Mouse (Mus musculus) fibroblast of lung, adult 2 months (primary cell): ENCODE results near the gene Osbpl11.
"Not testable (repeated sequence)": the region's sequence is repeated elsewhere in the genome, so short reads cannot be mapped to it uniquely, and the experiment has no call there.

ENCODE experiments used
- DNase-seq: peaks from one replicate; pipeline ENCODE4 v3.0.0-alpha.2; 2011; ENCODE audit warnings: low read depth

Gene Osbpl11

GRCm38 (mm10) chr16:33177722-33178121, 7.1 kb upstream of the Osbpl11 start:
- DNase-seq = no peak

DNA sequence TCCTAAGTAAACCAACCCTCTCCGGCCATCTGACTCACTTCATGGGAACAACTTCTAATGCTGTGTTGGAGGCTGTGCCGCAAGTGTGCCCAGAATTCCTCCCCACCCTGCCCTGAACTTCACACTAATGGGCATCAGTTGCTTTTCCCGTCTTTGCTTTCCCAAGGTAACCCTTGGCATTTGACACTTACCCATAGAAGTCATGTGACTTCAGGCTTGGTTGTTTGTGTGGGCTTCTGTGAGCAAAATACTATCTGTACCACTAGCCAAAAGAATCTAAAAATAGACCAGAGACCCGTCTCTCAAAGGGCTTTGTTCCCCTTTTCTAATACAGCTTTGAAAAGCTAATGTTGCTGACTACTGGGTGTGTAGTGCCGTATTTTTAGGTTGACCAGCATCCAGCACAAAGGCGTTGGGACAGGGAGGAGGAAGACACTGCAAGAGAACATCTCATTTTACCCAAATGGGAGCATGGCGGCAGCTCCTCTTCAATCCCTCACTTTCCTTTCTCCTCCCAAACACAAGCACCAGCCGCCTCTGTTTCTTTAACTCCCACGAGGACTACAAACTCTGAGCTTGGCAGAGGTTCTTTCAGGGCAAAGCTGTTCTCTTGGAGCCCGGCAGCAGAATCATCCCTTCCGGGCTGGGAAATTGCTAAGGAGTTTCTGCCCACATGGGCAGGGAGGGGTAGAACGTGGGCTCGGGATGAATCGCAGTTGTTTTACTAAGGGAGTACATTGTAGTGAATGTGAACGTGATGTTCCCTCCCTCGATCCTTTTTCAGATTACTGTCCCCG, 6.4 kb upstream of the Osbpl11 start:
- peak; percentile 73 for DNase-seq

DNA sequence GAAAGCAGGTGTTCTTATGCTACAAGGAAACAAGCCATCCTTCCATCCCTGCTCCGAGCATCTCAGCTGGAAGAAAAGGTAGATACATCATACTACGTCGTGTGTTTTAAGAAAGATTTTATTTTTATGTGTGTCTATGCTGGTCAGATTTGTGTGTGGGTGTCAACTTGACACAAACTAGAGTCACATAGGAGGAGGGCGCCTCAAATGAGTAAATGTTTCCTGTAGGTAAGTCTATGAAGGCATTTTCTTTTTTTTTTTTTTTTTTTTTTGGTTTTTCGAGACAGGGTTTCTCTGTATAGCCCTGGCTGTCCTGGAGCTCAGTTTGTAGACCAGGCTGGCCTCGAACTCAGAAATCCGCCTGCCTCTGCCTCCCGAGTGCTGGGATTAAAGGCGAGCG, 5.6 kb upstream of the Osbpl11 start:
- not testable (repeated sequence) for DNase-seq

DNA sequence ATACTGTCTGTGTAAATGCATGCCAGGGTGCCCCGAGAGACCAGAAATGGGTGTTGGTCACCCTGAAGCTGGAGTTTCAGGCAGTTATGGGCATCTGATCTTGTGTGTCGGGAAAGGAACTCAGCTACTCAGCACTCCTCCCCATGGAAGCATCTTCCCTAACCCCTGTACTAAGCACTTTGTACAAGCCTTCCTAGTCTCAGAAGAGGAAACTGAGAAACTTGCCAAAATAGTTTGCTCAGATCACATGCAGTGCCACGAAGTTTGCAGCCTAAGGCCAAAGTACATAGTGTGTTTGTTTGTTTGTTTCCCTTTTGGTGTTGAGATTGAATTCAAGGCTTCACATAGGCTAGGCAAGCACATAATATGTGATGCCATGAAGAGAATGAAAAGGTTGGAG, 5.0 kb upstream of the Osbpl11 start:
- no peak for DNase-seq

DNA sequence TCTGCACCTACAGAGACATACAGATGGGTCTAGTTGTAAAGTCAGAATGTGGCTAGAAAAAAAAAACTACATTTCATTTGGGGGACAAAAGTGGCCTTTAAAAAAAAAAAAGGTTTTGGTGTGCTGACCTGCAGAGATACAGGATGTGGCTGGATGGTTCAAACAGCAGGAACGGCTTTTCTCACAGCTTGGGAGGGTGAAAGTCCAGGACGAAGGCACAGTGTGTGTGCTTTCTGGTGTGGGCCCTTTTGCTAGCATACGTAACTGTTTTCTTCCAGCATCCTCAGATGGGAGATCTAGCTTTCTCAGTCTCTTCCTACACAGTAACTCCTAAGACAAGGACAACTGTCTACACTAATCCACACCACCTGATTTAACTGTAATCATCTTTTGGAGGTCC, 4.1 kb upstream of the Osbpl11 start:
- no peak for DNase-seq

- DNase-seq = no peak
These were observed 583 bp downstream of the Osbpl11 start for GRCm38 (mm10) chr16:33185261-33186046.

DNA sequence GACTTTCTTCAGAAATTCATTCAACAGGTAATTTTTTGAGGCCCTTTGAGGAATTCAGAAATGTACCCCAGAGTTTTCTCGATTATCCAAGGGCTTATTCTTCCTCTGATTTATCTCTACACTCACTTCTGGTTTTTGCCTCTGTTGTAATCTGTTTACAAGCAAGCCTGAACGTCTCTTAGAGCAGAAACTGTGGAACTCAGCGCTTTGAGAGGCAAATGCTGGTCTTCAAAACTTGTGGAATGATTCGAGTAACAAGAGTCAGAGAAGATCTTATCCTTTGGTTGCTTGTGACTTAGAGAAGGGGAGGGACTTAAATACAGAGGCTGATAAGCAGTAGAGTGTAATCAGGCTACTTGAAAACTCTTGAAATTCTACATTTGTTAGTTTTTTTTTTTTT, 1.3 kb downstream of the Osbpl11 start:
- no peak for DNase-seq

GRCm38 (mm10) chr16:33188076-33188475, 3.2 kb downstream of the Osbpl11 start:
- DNase-seq = no peak

DNA sequence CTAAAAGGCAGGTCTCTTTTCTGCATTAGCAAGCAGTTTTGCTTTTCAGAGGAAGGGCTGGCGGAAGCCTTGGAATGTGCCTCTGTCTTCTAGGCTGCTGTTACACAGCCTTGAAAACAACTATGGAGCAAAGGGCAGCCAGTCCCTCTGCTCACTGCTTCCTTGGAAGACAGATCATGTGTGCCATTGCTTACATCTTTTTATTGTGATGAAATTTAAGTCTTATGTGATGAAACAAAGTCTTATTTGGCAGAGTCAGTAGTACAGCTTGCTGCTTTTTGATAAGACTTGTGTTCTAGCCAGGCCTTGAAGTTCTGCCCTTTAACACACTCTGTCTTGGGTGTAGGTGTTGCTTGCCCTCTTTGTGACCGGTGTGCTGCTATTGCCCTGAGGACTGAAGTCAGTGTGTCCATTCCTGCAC, 6.8 kb downstream of the Osbpl11 start:
- DNase-seq = no peak

DNA sequence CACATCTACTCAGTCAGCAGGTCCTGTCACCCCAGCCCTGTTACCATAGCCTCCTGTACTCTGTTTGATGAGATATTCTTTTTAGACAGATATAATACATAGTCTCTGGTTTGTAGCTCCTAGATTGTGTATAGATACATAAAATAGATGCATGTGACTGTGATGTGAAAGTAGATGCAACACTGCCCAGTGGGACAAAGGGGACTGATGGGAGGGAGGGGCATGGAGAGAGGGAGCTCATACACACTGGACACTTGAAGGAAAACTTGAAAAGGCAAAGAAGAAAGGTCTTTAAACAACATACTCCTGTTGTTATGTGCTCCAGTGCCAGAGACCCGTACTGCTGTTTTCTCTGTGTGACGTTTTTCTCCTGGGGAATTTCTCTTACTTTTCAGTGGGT, 7.4 kb downstream of the Osbpl11 start:
- no peak for DNase-seq

GRCm38 (mm10) chr16:33193649-33194048, 8.8 kb downstream of the Osbpl11 start:
- no peak for DNase-seq

GRCm38 (mm10) chr16:33195686-33196313, 10.9 kb downstream of the Osbpl11 start:
- no peak for DNase-seq

DNA sequence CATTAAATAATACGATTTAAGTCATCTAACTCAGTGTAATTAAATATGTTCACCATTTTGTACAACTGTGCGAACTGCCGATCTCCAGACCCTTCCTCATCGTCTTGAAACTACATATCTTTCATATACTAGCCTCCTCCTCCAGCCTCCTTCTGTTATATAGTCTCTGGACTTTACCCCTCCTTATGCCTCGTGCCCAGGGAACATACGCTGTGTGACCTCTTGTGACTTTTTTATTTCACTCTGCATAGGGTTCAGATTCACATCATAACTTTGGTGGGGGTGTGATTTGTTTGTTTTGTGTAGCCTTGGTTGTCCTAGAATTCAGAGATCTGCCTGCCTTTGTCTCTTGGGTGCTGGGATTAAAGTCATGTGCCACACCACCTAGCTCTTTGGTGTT, 11.7 kb downstream of the Osbpl11 start:
- no peak for DNase-seq

- DNase-seq = no peak
These were observed 15.7 kb downstream of the Osbpl11 start for GRCm38 (mm10) chr16:33200589-33200988.

DNA sequence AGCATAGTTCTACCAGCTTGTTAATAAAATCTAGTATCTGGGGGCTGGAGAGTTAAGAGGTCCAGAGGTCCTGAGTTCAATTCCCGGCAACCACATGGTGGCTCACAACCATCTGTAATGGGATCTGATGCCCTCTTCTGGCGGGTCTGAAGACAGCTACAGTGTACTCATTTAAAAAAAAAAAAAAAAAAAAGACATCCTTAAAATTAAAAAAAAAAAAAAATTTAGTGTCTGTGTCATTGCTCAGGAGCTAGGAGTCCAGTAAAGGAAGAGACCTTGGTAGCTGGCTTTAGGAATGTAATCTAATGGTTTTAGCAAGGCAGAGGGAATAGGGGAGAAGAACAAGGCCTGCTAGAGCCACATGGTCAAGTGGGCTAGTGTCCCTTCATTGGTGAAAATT, 25.9 kb downstream of the Osbpl11 start:
- no peak for DNase-seq

DNA sequence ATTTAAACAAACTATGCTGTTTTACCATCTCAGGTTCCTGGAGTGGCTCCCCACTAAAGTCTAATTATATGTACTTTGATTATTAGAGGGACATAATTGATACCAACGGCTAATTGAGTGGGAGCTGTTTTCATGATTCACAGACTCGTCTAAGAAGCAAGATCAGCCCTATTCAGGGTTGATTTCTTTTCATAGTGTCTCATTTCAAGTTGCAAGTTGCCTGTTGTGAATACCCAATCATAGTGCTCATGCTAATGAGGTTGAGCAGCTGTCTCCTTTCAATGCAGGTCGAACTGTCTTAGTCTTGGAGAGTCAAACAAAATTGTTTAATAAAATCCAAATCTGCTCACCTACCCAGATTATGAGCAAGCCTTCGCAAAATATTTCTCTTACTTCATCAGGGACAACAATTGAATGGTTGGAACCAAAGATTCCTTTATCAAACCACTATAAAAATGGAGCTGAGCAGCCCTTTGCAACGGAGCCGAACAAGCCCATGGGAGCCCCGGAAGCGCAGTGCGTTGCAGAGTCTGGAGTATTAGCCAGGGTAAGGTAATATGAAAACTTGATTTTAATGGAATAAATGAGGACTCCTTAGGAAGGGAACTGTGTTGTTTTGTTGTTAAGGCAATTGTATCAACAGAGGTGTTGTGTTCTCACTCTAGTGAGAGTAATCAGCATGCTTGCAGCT, 31.6 kb downstream of the Osbpl11 start:
- no peak for DNase-seq

GRCm38 (mm10) chr16:33217553-33218085, 32.7 kb downstream of the Osbpl11 start:
- DNase-seq = not testable (repeated sequence)

DNA sequence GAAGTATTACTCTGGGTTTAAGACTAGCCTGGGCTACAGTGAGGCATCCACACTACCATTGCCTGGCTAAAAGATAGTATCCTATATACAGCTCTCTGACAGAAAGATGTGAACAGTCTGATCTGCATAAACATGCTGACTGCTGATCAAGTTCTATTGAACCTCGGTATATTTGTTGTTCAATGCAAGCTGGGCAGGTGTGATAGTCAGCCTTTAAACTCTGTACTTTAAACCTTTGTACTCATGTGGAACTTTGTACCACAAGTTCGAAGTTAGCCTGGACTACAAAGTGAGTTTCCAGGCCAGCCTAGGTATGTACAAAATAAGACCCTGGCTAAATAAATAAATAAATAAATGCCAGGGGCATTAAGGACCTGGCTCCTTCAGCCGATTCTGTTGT, 37.6 kb downstream of the Osbpl11 start:
- no peak for DNase-seq

- DNase-seq = no peak
These were observed 39.5 kb downstream of the Osbpl11 start for GRCm38 (mm10) chr16:33224381-33224780.

GRCm38 (mm10) chr16:33234128-33234527, 49.3 kb downstream of the Osbpl11 start:
- DNase-seq = no peak

GRCm38 (mm10) chr16:33236151-33236550, 51.3 kb downstream of the Osbpl11 start:
- no peak for DNase-seq

DNA sequence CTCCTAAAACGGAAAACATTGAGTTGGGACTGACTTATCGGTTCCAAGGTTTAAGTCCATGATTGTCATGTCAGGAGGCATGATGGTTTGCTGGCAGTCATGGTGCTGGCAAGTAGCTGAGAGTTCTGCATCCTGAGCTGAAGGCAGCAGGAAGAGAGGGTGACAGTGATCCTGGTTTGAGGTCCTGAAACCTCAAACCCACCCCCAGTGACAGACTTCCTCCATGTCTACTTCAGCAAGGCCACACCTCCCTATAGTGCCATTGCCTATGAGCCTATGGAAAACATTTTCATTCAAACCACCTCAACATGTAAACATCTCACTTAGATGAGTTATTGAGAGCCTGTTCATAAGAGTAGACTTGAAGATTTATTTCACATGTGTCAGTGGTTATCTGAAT, 54.4 kb downstream of the Osbpl11 start:
- DNase-seq = no peak
